Mouse (Mus musculus) forebrain, embryonic 12.5 days (tissue): ENCODE results near the gene Abl1. TPM values are rescaled to one million over a fixed set of nuclear protein-coding genes. Genes with fewer than 3 reads are reported as not detected.

Source experiments
- ATAC-seq: fragments of 200-750 bp; cut with Nextera tagmentation; 2 replicates; pipeline ENCODE4 v1.8.0; 2017; ENCODE audit warnings: moderate TSS enrichment; ENCODE audit not compliant: low FRiP score
- H3K27ac ChIP-seq: fragments of 300-500 bp; sonication (generic); 2 replicates; pipeline ENCODE4 v1.5.1; 2016; ENCODE audit warnings: mild to moderate bottlenecking
- H3K27me3 ChIP-seq: fragments of 300-500 bp; sonication (generic); 2 replicates; pipeline ENCODE4 v1.6.1; 2016; ENCODE audit warnings: mild to moderate bottlenecking
- H3K36me3 ChIP-seq: fragments of 300-500 bp; sonication (generic); replicated peaks from 2 replicates; pipeline ENCODE4 v1.6.1; 2016; ENCODE audit warnings: mild to moderate bottlenecking
- H3K4me1 ChIP-seq: fragments of 300-500 bp; sonication (generic); 2 replicates; pipeline ENCODE4 v1.6.1; 2016
- H3K4me2 ChIP-seq: fragments of 300-500 bp; sonication (generic); 2 replicates; pipeline ENCODE4 v1.6.1; 2016; ENCODE audit warnings: mild to moderate bottlenecking, moderate library complexity
- H3K4me3 ChIP-seq: fragments of 300-500 bp; sonication (generic); replicated peaks from 2 replicates; pipeline ENCODE4 v1.5.1; 2016; ENCODE audit warnings: mild to moderate bottlenecking
- H3K9ac ChIP-seq: fragments of 300-500 bp; sonication (generic); 2 replicates; pipeline ENCODE4 v1.6.1; 2016; ENCODE audit warnings: mild to moderate bottlenecking
- H3K9me3 ChIP-seq: fragments of 300-500 bp; sonication (generic); 2 replicates; pipeline ENCODE4 v1.6.1; 2016
- whole genome bisulfite sequencing: fragments of 180-500 bp; shearing (Covaris S2); methylation state at CpG from one replicate; pipeline ENCODE4 v1.1.7; 2016; 5-methylcytosine and 5-hydroxymethylcytosine counted together
- polyA plus RNA-seq: library from polyadenylated mRNA; unstranded; fragments of >200 nt; fragmentation: Nextera tagmentation; extraction: Ambion mirVana; gene quantifications from 2 replicates; pipeline ENCODE4 v1.2.1, GENCODE M21; 2016

Abl1 gene
- polyA plus RNA-seq, 1 experiment from 2014 or later, result 44.4 TPM

- no peak overlapping the region for H3K27ac ChIP-seq
- H3K36me3 ChIP-seq, result no peaks in the 10 kb centered on the region
- 3% methylated on average over 35 of the region's 35 CpGs for WGBS
- peak overlapping the region; percentile 55; the same call in 1 of the 2 replicates for H3K9ac ChIP-seq
- H3K4me2 ChIP-seq, result peak overlapping the region; percentile 94
- ATAC-seq, result no peak
- peaks cover 68% of the 10 kb centered on the region for H3K27me3 ChIP-seq
- no peaks in the 10 kb centered on the region for H3K9me3 ChIP-seq
- H3K4me3 ChIP-seq, result peak overlapping the region; percentile 55
- H3K4me1 ChIP-seq, result peaks cover 34% of the 10 kb centered on the region
These were observed 158.8 kb downstream of the Abl1 start for GRCm38 (mm10) chr2:31846692-31847660.

GRCm38 (mm10) chr2:31847908-31848307, 159.7 kb downstream of the Abl1 start:
- peak; percentile 25; the same call in 1 of the 2 replicates for ATAC-seq
- Histone ChIP-seq H3K27me3 (peaks cover 66% of the 10 kb centered on the region), H3K27ac (no peak overlapping the region), H3K36me3 (no peaks in the 10 kb centered on the region), H3K9ac (no peak overlapping the region), H3K4me2 (no peak overlapping the region), H3K4me1 (peaks cover 34% of the 10 kb centered on the region), H3K4me3 (no peak overlapping the region), H3K9me3 (no peaks in the 10 kb centered on the region)
- WGBS, result 14% methylated on average over 6 of the region's 6 CpGs

GRCm38 (mm10) chr2:31850141-31850540, 162.0 kb downstream of the Abl1 start:
- Histone ChIP-seq H3K36me3 (no peaks in the 10 kb centered on the region), H3K4me2 (no peak overlapping the region), H3K27me3 (peaks cover 43% of the 10 kb centered on the region), H3K9ac (no peak overlapping the region), H3K4me3 (no peak overlapping the region), H3K27ac (no peak overlapping the region), H3K9me3 (no peaks in the 10 kb centered on the region), H3K4me1 (peaks cover 24% of the 10 kb centered on the region)
- ATAC-seq, result no peak
- 63% methylated on average over 12 of the region's 12 CpGs for WGBS

Other genes starting within 250 kb of the Abl1 start
- 4.0 and 4.9 TPM in 2 replicates for gene Ass1, start 218.2 kb upstream of the Abl1 start, polyA plus RNA-seq
- 97.6 and 104 TPM in 2 replicates for gene Fubp3, start 115.7 kb upstream of the Abl1 start, polyA plus RNA-seq
- 5.4 and 6.7 TPM in 2 replicates for gene Prdm12, start 48.3 kb upstream of the Abl1 start, polyA plus RNA-seq
- gene Exosc2, start 17.7 kb upstream of the Abl1 start, polyA plus RNA-seq, result 57.8 and 60.7 TPM in 2 replicates
- 0.06 TPM in 1 of 2 replicates, not detected in the other for gene Qrfp, start 122.2 kb downstream of the Abl1 start, polyA plus RNA-seq
- 1.1 and 1.2 TPM in 2 replicates for gene Fibcd1, start 157.6 kb downstream of the Abl1 start, polyA plus RNA-seq
- gene Lamc3, start 198.9 kb downstream of the Abl1 start, polyA plus RNA-seq, result 5.2 and 5.6 TPM in 2 replicates